Mouse (Mus musculus): ENCODE data around the gene Immt.
A peak's percentile ranks its signal among the peaks of the same experiment; 100 is the strongest.
"Not testable (repeated sequence)": the region's sequence is repeated elsewhere in the genome, so short reads cannot be mapped to it uniquely, and the experiment has no call there.

The Immt gene

GRCm38 (mm10) chr6:71840597-71841290 is 9.6 kb downstream of the Immt start:
- no peak for DNase-seq (ENCODE audit: low spot score in 2 of 2)

GRCm38 (mm10) chr6:71846906-71847305 is 15.8 kb downstream of the Immt start:
- DNase-seq (ENCODE audit: low spot score in 2 of 2): not testable (repeated sequence)

- no peak for DNase-seq (ENCODE audit: low spot score in 2 of 2)
Measured at GRCm38 (mm10) chr6:71867751-71868150, 36.6 kb downstream of the Immt start.

- no peak for DNase-seq (ENCODE audit: low spot score in 2 of 2)
Measured at GRCm38 (mm10) chr6:71868809-71869208, 37.7 kb downstream of the Immt start.

- no peak for DNase-seq (ENCODE audit: low spot score in 2 of 2)
Measured at GRCm38 (mm10) chr6:71871396-71871795, 40.3 kb downstream of the Immt start.

- no peak for DNase-seq (ENCODE audit: low spot score in 2 of 2)
Measured at GRCm38 (mm10) chr6:71877965-71878760, 47.0 kb downstream of the Immt start.

GRCm38 (mm10) chr6:71893263-71893662 is 62.1 kb downstream of the Immt start:
- no peak for DNase-seq (ENCODE audit: low spot score in 2 of 2)

GRCm38 (mm10) chr6:71907702-71908235 is 76.6 kb downstream of the Immt start:
- no peak for DNase-seq (ENCODE audit: low spot score in 2 of 2)

- DNase-seq (ENCODE audit: low spot score in 2 of 2): peak; percentile 86 to 89
Measured at GRCm38 (mm10) chr6:71908481-71909381, 77.6 kb downstream of the Immt start, which contains the start of the genes Ptcd3 and Polr1a. Gene Ptcd3 (minus strand): TSS chr6:71908750. Gene Polr1a (plus strand): TSS chr6:71909053.

- DNase-seq (ENCODE audit: low spot score in 2 of 2): no peak
Measured at GRCm38 (mm10) chr6:71909384-71909783, 78.3 kb downstream of the Immt start.

- no peak for DNase-seq (ENCODE audit: low spot score in 2 of 2)
Measured at GRCm38 (mm10) chr6:71909840-71910239, 78.7 kb downstream of the Immt start.

GRCm38 (mm10) chr6:71911686-71912450 is 80.7 kb downstream of the Immt start:
- no peak for DNase-seq (ENCODE audit: low spot score in 2 of 2)

GRCm38 (mm10) chr6:71920752-71921151 is 89.6 kb downstream of the Immt start:
- DNase-seq (ENCODE audit: low spot score in 2 of 2): no peak

- DNase-seq (ENCODE audit: low spot score in 2 of 2): not testable (repeated sequence)
Measured at GRCm38 (mm10) chr6:71925233-71925632, 94.1 kb downstream of the Immt start.
